Comparison of ENCODE assay signal across 21 mouse cellular contexts in genomic region chr13:31473275-31473674, GRCm38 (mm10).
"Had no signal": no experiment of that assay in that cellular context is flagged by ENCODE, and none has a peak within 500 bp of the region (broad histone marks: within the 10 kb centered on the region; RNA-seq: fewer than 3 reads in every experiment).

No protein-coding gene starts in this region.

- DNase-seq: liver, postnatal 0 days; lung, adult 2 months; lung, postnatal 14 days; lung, postnatal 36 days; right cerebral cortex, postnatal 14 days; thymus, adult 2 months; thymus, postnatal 25 days; thymus, postnatal 4 days had no signal

- H3K36me3 ChIP-seq: liver, embryonic 15.5 days; lung, embryonic 15.5 days; midbrain, embryonic 13.5 days; midbrain, embryonic 15.5 days; neural tube, embryonic 13.5 days; neural tube, embryonic 15.5 days; stomach, embryonic 15.5 days had no signal

- H3K4me2 ChIP-seq: liver, embryonic 15.5 days; lung, embryonic 15.5 days; midbrain, embryonic 11.5 days; midbrain, embryonic 13.5 days; midbrain, embryonic 15.5 days; neural tube, embryonic 13.5 days; neural tube, embryonic 15.5 days; stomach, embryonic 15.5 days had no signal

- H3K9me3 ChIP-seq: liver, embryonic 15.5 days; lung, embryonic 15.5 days; megakaryocyte, embryonic 14.5 days; midbrain, embryonic 13.5 days; midbrain, embryonic 15.5 days; neural tube, embryonic 13.5 days; neural tube, embryonic 15.5 days; stomach, embryonic 15.5 days had no signal

- H3K4me1 ChIP-seq: liver, embryonic 15.5 days; megakaryocyte, embryonic 14.5 days; midbrain, embryonic 13.5 days; midbrain, embryonic 15.5 days; neural tube, embryonic 13.5 days; neural tube, embryonic 15.5 days; stomach, embryonic 15.5 days had no signal

- ATAC-seq: liver, postnatal 0 days; lung, postnatal 0 days; midbrain, embryonic 13.5 days; midbrain, embryonic 15.5 days had no signal

- H3K9ac ChIP-seq: liver, embryonic 15.5 days; liver, postnatal 0 days; lung, embryonic 15.5 days; midbrain, embryonic 13.5 days; midbrain, embryonic 15.5 days; neural tube, embryonic 13.5 days; neural tube, embryonic 15.5 days; stomach, embryonic 15.5 days had no signal

- H3K27ac ChIP-seq: liver, embryonic 15.5 days; lung, embryonic 15.5 days; macrophage; midbrain, embryonic 13.5 days; midbrain, embryonic 15.5 days; neural tube, embryonic 13.5 days; neural tube, embryonic 15.5 days; stomach, embryonic 15.5 days; stomach, postnatal 0 days had no signal

- H3K4me3 ChIP-seq: liver, embryonic 15.5 days; lung, embryonic 15.5 days; megakaryocyte, embryonic 14.5 days; midbrain, embryonic 13.5 days; midbrain, embryonic 15.5 days; myocyte; neural tube, embryonic 13.5 days; neural tube, embryonic 15.5 days; stomach, embryonic 15.5 days had no signal

- H3K27me3 ChIP-seq: liver, embryonic 15.5 days; lung, embryonic 15.5 days; megakaryocyte, embryonic 14.5 days; midbrain, embryonic 13.5 days; midbrain, embryonic 15.5 days; neural tube, embryonic 13.5 days; neural tube, embryonic 15.5 days; stomach, embryonic 15.5 days had no signal
